Mouse (Mus musculus) kidney, adult 2 months (tissue): ENCODE results near the gene Sigmar1. TPM values are rescaled to one million over a fixed set of nuclear protein-coding genes. Genes with fewer than 3 reads are reported as not detected.
"Not testable (repeated sequence)": the region's sequence is repeated elsewhere in the genome, so short reads cannot be mapped to it uniquely, and the experiment has no call there.

Experiments used
- DNase-seq: peaks from one replicate; pipeline ENCODE4 v3.0.0; 2021
- H3K27ac ChIP-seq: fragments of 200-500 bp; 2 replicates; pipeline ENCODE4 v1.5.1; 2012; ENCODE audit warnings: low read depth, low read length, control low read depth, inconsistent platforms; ENCODE audit not compliant: insufficient read depth
- H3K27me3 ChIP-seq: fragments of 200-500 bp; replicated peaks from 2 replicates; pipeline ENCODE4 v1.6.1; 2012; ENCODE audit warnings: mild to moderate bottlenecking, moderate library complexity, low read length, inconsistent platforms; ENCODE audit not compliant: control insufficient read depth, insufficient read depth
- H3K36me3 ChIP-seq: fragments of 200-500 bp; 2 replicates; pipeline ENCODE4 v1.6.1; 2012; ENCODE audit warnings: mild to moderate bottlenecking, moderate library complexity, low read length, inconsistent platforms; ENCODE audit not compliant: control insufficient read depth, insufficient read depth
- H3K4me1 ChIP-seq: fragments of 200-500 bp; 2 replicates; pipeline ENCODE4 v1.6.1; 2011; ENCODE audit warnings: low read length; ENCODE audit not compliant: control insufficient read depth, insufficient read depth
- H3K4me3 ChIP-seq: fragments of 200-500 bp; 2 replicates; pipeline ENCODE4 v1.5.1; 2011; ENCODE audit warnings: mild to moderate bottlenecking, low read depth, low read length, control low read depth; ENCODE audit not compliant: insufficient read depth
- WGBS: fragments of 180-500 bp; shearing (Covaris S2); methylation state at CpG from one replicate; pipeline ENCODE4 v1.1.7; 2018; 5-methylcytosine and 5-hydroxymethylcytosine counted together
- polyA plus RNA-seq: library from polyadenylated mRNA; depleted of rRNA; stranded (reverse); fragments of >200 nt; gene quantifications from 2 replicates; pipeline ENCODE4 v1.2.3, GENCODE M21; 2012; rRNA removed

Sigmar1 gene
- polyA plus RNA-seq, 1 experiment = 60.6 TPM

GRCm38 (mm10) chr4:41690014-41690413 lies 65.9 kb downstream of the Sigmar1 start:
- H3K4me1 ChIP-seq, H3K36me3 ChIP-seq, DNase-seq, H3K27ac ChIP-seq, H3K4me3 ChIP-seq, H3K27me3 ChIP-seq: not testable (repeated sequence)
- WGBS = no CpG with 5 or more reads among the region's 4 CpGs

- H3K27me3 ChIP-seq, H3K36me3 ChIP-seq, H3K4me1 ChIP-seq, H3K4me3 ChIP-seq, H3K27ac ChIP-seq, DNase-seq: not testable (repeated sequence)
- WGBS = 88% methylated on average over 1 of the region's 1 CpGs
Measured at GRCm38 (mm10) chr4:41688562-41688961, 67.4 kb downstream of the Sigmar1 start.

Other genes with a start within 250 kb of the Sigmar1 start
- gene 1110017D15Rik, start 238.8 kb downstream of the Sigmar1 start, polyA plus RNA-seq = 0.11 and 0.42 TPM in 2 replicates
- 16.4 and 18.4 TPM in 2 replicates for gene Fam219a, start 186.6 kb downstream of the Sigmar1 start, polyA plus RNA-seq
- gene Dnaic1, start 186.4 kb downstream of the Sigmar1 start, polyA plus RNA-seq = 0.83 and 0.92 TPM in 2 replicates
- gene Enho, start 115.8 kb downstream of the Sigmar1 start, polyA plus RNA-seq = 9.3 and 9.9 TPM in 2 replicates
- 15.4 and 15.9 TPM in 2 replicates for gene Cntfr, start 59.1 kb downstream of the Sigmar1 start, polyA plus RNA-seq
- 125 and 126 TPM in 2 replicates for gene Il11ra1, start 56.2 kb downstream of the Sigmar1 start, polyA plus RNA-seq
- gene Rpp25l, start 42.6 kb downstream of the Sigmar1 start, polyA plus RNA-seq = 57.0 and 62.2 TPM in 2 replicates
- gene Dctn3, start 33.0 kb downstream of the Sigmar1 start, polyA plus RNA-seq = 76.0 and 92.6 TPM in 2 replicates
- gene Arid3c, start 25.0 kb downstream of the Sigmar1 start, polyA plus RNA-seq = not detected in 2 replicates
- gene Galt, start 929 bp downstream of the Sigmar1 start, polyA plus RNA-seq = 162 and 175 TPM in 2 replicates
- gene Ccl27a, start 18.1 kb upstream of the Sigmar1 start, polyA plus RNA-seq = 49.2 and 54.0 TPM in 2 replicates
- 5.1 and 7.9 TPM in 2 replicates for gene Gm21541, start 147.5 kb upstream of the Sigmar1 start, polyA plus RNA-seq
- gene Gm20878, start 185.4 kb upstream of the Sigmar1 start, polyA plus RNA-seq = 1.4 and 2.1 TPM in 2 replicates
- 0.19 and 0.23 TPM in 2 replicates for gene Fam205a4, start 209.9 kb upstream of the Sigmar1 start, polyA plus RNA-seq